Mouse (Mus musculus): ENCODE data around the gene Nxph4. TPM values are rescaled to one million over a fixed set of nuclear protein-coding genes. Genes with fewer than 3 reads are reported as not detected.

Gene Nxph4
- polyA plus RNA-seq, 1 experiment from 2014 or later = 38.9 TPM

Other genes with a start within 250 kb of the Nxph4 start
- 17.4 and 17.5 TPM in 2 replicates for gene Mbd6, start 245.5 kb downstream of the Nxph4 start, polyA plus RNA-seq (2015; fragmentation: Nextera tagmentation; extraction: Ambion mirVana)
- 130 and 137 TPM in 2 replicates for gene Mars, start 222.8 kb downstream of the Nxph4 start, polyA plus RNA-seq (2015; fragmentation: Nextera tagmentation; extraction: Ambion mirVana)
- gene Arhgap9, start 212.6 kb downstream of the Nxph4 start, polyA plus RNA-seq (2015; fragmentation: Nextera tagmentation; extraction: Ambion mirVana) = 0.62 and 1.1 TPM in 2 replicates
- gene Gli1, start 192.6 kb downstream of the Nxph4 start, polyA plus RNA-seq (2015; fragmentation: Nextera tagmentation; extraction: Ambion mirVana) = 1.2 and 1.5 TPM in 2 replicates
- 0.04 TPM in 1 of 2 replicates, not detected in the other for gene Inhbe, start 180.1 kb downstream of the Nxph4 start, polyA plus RNA-seq (2015; fragmentation: Nextera tagmentation; extraction: Ambion mirVana)
- not detected in 2 replicates for gene Inhbc, start 164.1 kb downstream of the Nxph4 start, polyA plus RNA-seq (2015; fragmentation: Nextera tagmentation; extraction: Ambion mirVana)
- 39.2 and 43.6 TPM in 2 replicates for gene R3hdm2, start 154.2 kb downstream of the Nxph4 start, polyA plus RNA-seq (2015; fragmentation: Nextera tagmentation; extraction: Ambion mirVana)
- 1.5 and 1.6 TPM in 2 replicates for gene Stac3, start 32.9 kb downstream of the Nxph4 start, polyA plus RNA-seq (2015; fragmentation: Nextera tagmentation; extraction: Ambion mirVana)
- gene Ndufa4l2, start 19.6 kb downstream of the Nxph4 start, polyA plus RNA-seq (2015; fragmentation: Nextera tagmentation; extraction: Ambion mirVana) = 17.1 and 18.0 TPM in 2 replicates
- 75.2 and 78.5 TPM in 2 replicates for gene Shmt2, start 12.1 kb downstream of the Nxph4 start, polyA plus RNA-seq (2015; fragmentation: Nextera tagmentation; extraction: Ambion mirVana)
- 93.1 and 95.7 TPM in 2 replicates for gene Lrp1, start 86.6 kb upstream of the Nxph4 start, polyA plus RNA-seq (2015; fragmentation: Nextera tagmentation; extraction: Ambion mirVana)
- gene Stat6, start 108.4 kb upstream of the Nxph4 start, polyA plus RNA-seq (2015; fragmentation: Nextera tagmentation; extraction: Ambion mirVana) = 3.4 and 3.7 TPM in 2 replicates
- gene Nemp1, start 132.3 kb upstream of the Nxph4 start, polyA plus RNA-seq (2015; fragmentation: Nextera tagmentation; extraction: Ambion mirVana) = 4.8 and 5.8 TPM in 2 replicates
- 2.9 and 3.9 TPM in 2 replicates for gene Nab2, start 134.0 kb upstream of the Nxph4 start, polyA plus RNA-seq (2015; fragmentation: Nextera tagmentation; extraction: Ambion mirVana)
- gene Myo1a, start 170.6 kb upstream of the Nxph4 start, polyA plus RNA-seq (2015; fragmentation: Nextera tagmentation; extraction: Ambion mirVana) = 0.87 and 1.1 TPM in 2 replicates
- 4.5 and 6.6 TPM in 2 replicates for gene Tac2, start 189.9 kb upstream of the Nxph4 start, polyA plus RNA-seq (2015; fragmentation: Nextera tagmentation; extraction: Ambion mirVana)
- gene Zbtb39, start 205.0 kb upstream of the Nxph4 start, polyA plus RNA-seq (2015; fragmentation: Nextera tagmentation; extraction: Ambion mirVana) = 4.0 and 4.1 TPM in 2 replicates
- gene Gpr182, start 217.2 kb upstream of the Nxph4 start, polyA plus RNA-seq (2015; fragmentation: Nextera tagmentation; extraction: Ambion mirVana) = 0.60 and 0.74 TPM in 2 replicates
- gene Rdh1, start 225.2 kb upstream of the Nxph4 start, polyA plus RNA-seq (2015; fragmentation: Nextera tagmentation; extraction: Ambion mirVana) = not detected in 2 replicates
- gene Rdh16f1, start 225.2 kb upstream of the Nxph4 start, polyA plus RNA-seq (2015; fragmentation: Nextera tagmentation; extraction: Ambion mirVana) = not detected in 2 replicates
- gene Rdh9, start 241.8 kb upstream of the Nxph4 start, polyA plus RNA-seq (2015; fragmentation: Nextera tagmentation; extraction: Ambion mirVana) = 0.22 and 0.24 TPM in 2 replicates

Measured in forebrain, embryonic 15.5 days (tissue).